Mouse (Mus musculus): Measurements from ENCODE around the gene Oxct2b.

- TF ChIP-seq EP300 (IDR thresholded peaks at IDR 0.05; ENCODE audit: low read depth) (peak; percentile 73), CTCF (IDR thresholded peaks at IDR 0.05; ENCODE audit: low read depth) (no peak)
These were observed 37.8 kb upstream of the Oxct2b start for GRCm38 (mm10) chr4:123078231-123078630.
